Mouse (Mus musculus): ENCODE measurements around the gene 4933427I04Rik. TPM values are rescaled to one million over a fixed set of nuclear protein-coding genes. Genes with fewer than 3 reads are reported as not detected.

The 4933427I04Rik gene
- polyA plus RNA-seq, 2 experiments, result 0.08 to 0.14 TPM

- no peak overlapping the region for H3K27ac ChIP-seq (replicated peaks; ENCODE audit: low read depth, low read length)
- DNase-seq (ENCODE audit: low spot score), result no peak
- H3K4me1 ChIP-seq (ENCODE audit: control insufficient read depth, insufficient read depth, low read length), result no peaks in the 10 kb centered on the region
- no peak for TF ChIP-seq POLR2A (IDR thresholded peaks at IDR 0.05; ENCODE audit: borderline replicate concordance, extremely low read depth, insufficient read depth, insufficient read length)
- ATAC-seq (ENCODE audit: low FRiP score, low read depth), result no peak
- H3K36me3 ChIP-seq (ENCODE audit: control insufficient read depth, insufficient read depth, low read length), result no peaks in the 10 kb centered on the region
- WGBS, result 86% methylated on average over 8 of the region's 8 CpGs
- H3K9ac ChIP-seq (ENCODE audit: low read depth, low read length, severe bottlenecking), result no peak overlapping the region
- no peaks in the 10 kb centered on the region for H3K9me3 ChIP-seq (ENCODE audit: control insufficient read depth, low read length)
- H3K27me3 ChIP-seq (ENCODE audit: control insufficient read depth, insufficient read depth, low read length), result no peaks in the 10 kb centered on the region
- H3K4me2 ChIP-seq (replicated peaks; ENCODE audit: low read depth, low read length, severe bottlenecking), result no peak overlapping the region
- no peak overlapping the region for H3K4me3 ChIP-seq (replicated peaks; ENCODE audit: low read length)
Observed at GRCm38 (mm10) chr4:123842126-123842525, 17.4 kb upstream of the 4933427I04Rik start.

- ATAC-seq (ENCODE audit: low FRiP score, low read depth), result no peak
- no peak for TF ChIP-seq POLR2A (IDR thresholded peaks at IDR 0.05; ENCODE audit: borderline replicate concordance, extremely low read depth, insufficient read depth, insufficient read length)
- Histone ChIP-seq H3K27ac (replicated peaks; ENCODE audit: low read depth, low read length) (no peak overlapping the region), H3K36me3 (ENCODE audit: control insufficient read depth, insufficient read depth, low read length) (no peaks in the 10 kb centered on the region), H3K4me1 (ENCODE audit: control insufficient read depth, insufficient read depth, low read length) (no peaks in the 10 kb centered on the region), H3K4me2 (replicated peaks; ENCODE audit: low read depth, low read length, severe bottlenecking) (no peak overlapping the region), H3K9ac (ENCODE audit: low read depth, low read length, severe bottlenecking) (no peak overlapping the region), H3K27me3 (ENCODE audit: control insufficient read depth, insufficient read depth, low read length) (no peaks in the 10 kb centered on the region), H3K4me3 (replicated peaks; ENCODE audit: low read length) (no peak overlapping the region), H3K9me3 (ENCODE audit: control insufficient read depth, low read length) (no peaks in the 10 kb centered on the region)
- 66% methylated on average over 4 of the region's 4 CpGs for WGBS
- DNase-seq (ENCODE audit: low spot score), result no peak
Observed at GRCm38 (mm10) chr4:123856888-123857287, 2.6 kb upstream of the 4933427I04Rik start.

- Histone ChIP-seq H3K27me3 (ENCODE audit: control insufficient read depth, insufficient read depth, low read length) (no peaks in the 10 kb centered on the region), H3K27ac (replicated peaks; ENCODE audit: low read depth, low read length) (no peak overlapping the region)
- 84% methylated on average over 7 of the region's 7 CpGs for WGBS
Observed at GRCm38 (mm10) chr4:123858090-123858489, 1.4 kb upstream of the 4933427I04Rik start.

GRCm38 (mm10) chr4:123859803-123860202 lies 324 bp downstream of the 4933427I04Rik start:
- H3K36me3 ChIP-seq (ENCODE audit: control insufficient read depth, insufficient read depth, low read length), result no peaks in the 10 kb centered on the region
- no peaks in the 10 kb centered on the region for H3K27me3 ChIP-seq (ENCODE audit: control insufficient read depth, insufficient read depth, low read length)
- no peak overlapping the region for H3K4me2 ChIP-seq (replicated peaks; ENCODE audit: low read depth, low read length, severe bottlenecking)
- no peak overlapping the region for H3K9ac ChIP-seq (ENCODE audit: low read depth, low read length, severe bottlenecking)
- no peaks in the 10 kb centered on the region; the same call in 1 of the 2 replicates for H3K9me3 ChIP-seq (ENCODE audit: control insufficient read depth, low read length)
- H3K27ac ChIP-seq (replicated peaks; ENCODE audit: low read depth, low read length), result no peak overlapping the region
- no peaks in the 10 kb centered on the region for H3K4me1 ChIP-seq (ENCODE audit: control insufficient read depth, insufficient read depth, low read length)
- WGBS, result 51% methylated on average over 2 of the region's 2 CpGs
- H3K4me3 ChIP-seq (replicated peaks; ENCODE audit: low read length), result no peak overlapping the region
- no peak for TF ChIP-seq POLR2A (IDR thresholded peaks at IDR 0.05; ENCODE audit: borderline replicate concordance, extremely low read depth, insufficient read depth, insufficient read length)
- no peak for ATAC-seq (ENCODE audit: low FRiP score, low read depth)
- DNase-seq (ENCODE audit: low spot score), result no peak

More at GRCm38 (mm10) chr4:123858090-123858489, 1.4 kb upstream of the 4933427I04Rik start:
- ATAC-seq (ENCODE audit: low FRiP score, low read depth) (no peak), DNase-seq (ENCODE audit: low spot score) (no peak)
- H3K4me2 ChIP-seq (replicated peaks; ENCODE audit: low read depth, low read length, severe bottlenecking), result no peak overlapping the region
- H3K9ac ChIP-seq (ENCODE audit: low read depth, low read length, severe bottlenecking), result no peak overlapping the region
- no peak for TF ChIP-seq POLR2A (IDR thresholded peaks at IDR 0.05; ENCODE audit: borderline replicate concordance, extremely low read depth, insufficient read depth, insufficient read length)
- H3K9me3 ChIP-seq (ENCODE audit: control insufficient read depth, low read length), result no peaks in the 10 kb centered on the region; the same call in 1 of the 2 replicates
- no peaks in the 10 kb centered on the region for H3K36me3 ChIP-seq (ENCODE audit: control insufficient read depth, insufficient read depth, low read length)
- no peaks in the 10 kb centered on the region for H3K4me1 ChIP-seq (ENCODE audit: control insufficient read depth, insufficient read depth, low read length)
- H3K4me3 ChIP-seq (replicated peaks; ENCODE audit: low read length), result no peak overlapping the region

GRCm38 (mm10) chr4:123860621-123861020 lies 1.1 kb downstream of the 4933427I04Rik start:
- no peak overlapping the region for H3K27ac ChIP-seq (replicated peaks; ENCODE audit: low read depth, low read length)
- ATAC-seq (ENCODE audit: low FRiP score, low read depth) (no peak), DNase-seq (ENCODE audit: low spot score) (no peak)
- no peak overlapping the region for H3K9ac ChIP-seq (ENCODE audit: low read depth, low read length, severe bottlenecking)
- H3K9me3 ChIP-seq (ENCODE audit: control insufficient read depth, low read length), result no peaks in the 10 kb centered on the region; the same call in 1 of the 2 replicates
- 84% methylated on average over 5 of the region's 5 CpGs for WGBS
- no peaks in the 10 kb centered on the region for H3K27me3 ChIP-seq (ENCODE audit: control insufficient read depth, insufficient read depth, low read length)
- no peak overlapping the region for H3K4me3 ChIP-seq (replicated peaks; ENCODE audit: low read length)
- no peak overlapping the region for H3K4me2 ChIP-seq (replicated peaks; ENCODE audit: low read depth, low read length, severe bottlenecking)
- no peak for TF ChIP-seq POLR2A (IDR thresholded peaks at IDR 0.05; ENCODE audit: borderline replicate concordance, extremely low read depth, insufficient read depth, insufficient read length)
- no peaks in the 10 kb centered on the region for H3K36me3 ChIP-seq (ENCODE audit: control insufficient read depth, insufficient read depth, low read length)
- H3K4me1 ChIP-seq (ENCODE audit: control insufficient read depth, insufficient read depth, low read length), result no peaks in the 10 kb centered on the region

- no peak overlapping the region for H3K9ac ChIP-seq (ENCODE audit: low read depth, low read length, severe bottlenecking)
Observed at GRCm38 (mm10) chr4:123893726-123894125, 34.2 kb downstream of the 4933427I04Rik start.

More at GRCm38 (mm10) chr4:123893726-123894125, 34.2 kb downstream of the 4933427I04Rik start:
- ATAC-seq (ENCODE audit: low FRiP score, low read depth) (no peak), DNase-seq (ENCODE audit: low spot score) (no peak)
- H3K4me2 ChIP-seq (replicated peaks; ENCODE audit: low read depth, low read length, severe bottlenecking), result no peak overlapping the region
- no peaks in the 10 kb centered on the region for H3K36me3 ChIP-seq (ENCODE audit: control insufficient read depth, insufficient read depth, low read length)
- H3K4me1 ChIP-seq (ENCODE audit: control insufficient read depth, insufficient read depth, low read length), result no peaks in the 10 kb centered on the region
- H3K27ac ChIP-seq (replicated peaks; ENCODE audit: low read depth, low read length), result no peak overlapping the region
- no peak for TF ChIP-seq POLR2A (IDR thresholded peaks at IDR 0.05; ENCODE audit: borderline replicate concordance, extremely low read depth, insufficient read depth, insufficient read length)
- 92% methylated on average over 5 of the region's 5 CpGs for WGBS
- H3K27me3 ChIP-seq (ENCODE audit: control insufficient read depth, insufficient read depth, low read length), result no peaks in the 10 kb centered on the region
- H3K4me3 ChIP-seq (replicated peaks; ENCODE audit: low read length), result no peak overlapping the region
- H3K9me3 ChIP-seq (ENCODE audit: control insufficient read depth, low read length), result no peaks in the 10 kb centered on the region
